Mouse (Mus musculus) WW6 (cell line): Measurements from ENCODE around the gene Atad3a.
"Not testable (repeated sequence)": the region's sequence is repeated elsewhere in the genome, so short reads cannot be mapped to it uniquely, and the experiment has no call there.

Source experiments
- DNase-seq: peaks from one replicate; pipeline ENCODE4 v3.0.0-alpha.2; 2013; ENCODE audit warnings: low read depth, low spot score

Atad3a gene

DNA sequence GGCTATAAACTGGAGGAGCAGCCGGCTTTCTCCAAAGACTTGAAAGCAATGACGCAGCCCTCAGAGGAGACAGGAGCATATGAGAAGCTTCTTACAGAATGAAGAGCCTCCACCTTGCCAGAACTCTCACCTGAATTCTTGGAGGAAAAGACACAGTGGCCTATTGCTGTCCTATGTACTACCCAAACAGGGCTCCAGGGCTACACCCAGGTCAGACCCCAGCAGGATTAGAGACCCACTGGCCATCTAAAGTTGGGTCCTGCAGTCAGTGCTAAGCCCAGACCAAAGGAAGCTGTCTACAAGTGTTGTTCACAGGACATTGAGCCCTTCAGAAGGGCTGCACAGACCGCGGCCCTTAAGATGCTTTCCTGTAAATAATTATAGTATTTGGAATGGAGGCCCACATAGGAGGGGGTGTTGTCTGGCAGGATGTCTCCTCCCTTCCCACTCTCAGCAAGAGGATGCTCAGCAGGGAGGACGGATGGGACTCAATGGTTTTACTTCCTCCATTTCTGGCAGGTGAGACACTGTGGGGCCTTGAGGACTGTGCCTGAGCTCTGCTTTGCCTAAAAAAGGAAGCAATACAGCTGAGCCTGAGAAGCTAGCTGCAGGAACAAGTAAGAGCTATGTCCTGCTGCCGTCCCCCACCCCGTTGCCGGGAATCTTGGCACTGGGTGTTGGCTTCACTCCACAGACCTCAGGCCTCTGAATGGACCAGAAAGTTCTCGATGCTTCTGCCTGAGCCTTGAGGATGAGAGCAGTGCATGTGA, 14.3 kb upstream of the Atad3a start:
- no peak for DNase-seq

DNA sequence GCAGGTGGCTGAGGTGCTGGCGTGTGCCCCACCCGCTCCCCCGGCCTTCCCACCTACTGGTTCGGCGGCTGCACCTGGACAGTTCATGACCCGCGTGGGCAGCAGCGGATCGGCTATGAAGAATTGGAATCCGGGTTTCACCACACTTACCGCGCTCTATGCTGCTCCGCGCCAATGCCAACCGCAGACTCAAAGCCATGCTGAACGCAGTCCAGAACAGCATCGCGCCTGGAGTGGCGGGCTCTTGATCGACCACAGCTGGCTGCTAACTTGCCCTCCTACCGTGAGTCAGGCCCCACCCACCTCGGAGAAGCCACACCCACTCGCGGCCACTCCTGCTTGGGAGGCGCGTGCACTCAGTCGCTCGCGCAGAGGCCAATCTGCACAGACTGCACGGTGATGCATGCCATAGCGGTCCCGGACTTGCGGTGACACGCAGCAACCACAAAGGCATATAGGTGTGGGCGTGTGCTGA, 13.4 kb upstream of the Atad3a start, which contains the start of gene Vwa1:
TSS of gene Vwa1 (minus strand) at position 419 of the 475 bp plus-strand sequence.
- peak; percentile 75 for DNase-seq

DNA sequence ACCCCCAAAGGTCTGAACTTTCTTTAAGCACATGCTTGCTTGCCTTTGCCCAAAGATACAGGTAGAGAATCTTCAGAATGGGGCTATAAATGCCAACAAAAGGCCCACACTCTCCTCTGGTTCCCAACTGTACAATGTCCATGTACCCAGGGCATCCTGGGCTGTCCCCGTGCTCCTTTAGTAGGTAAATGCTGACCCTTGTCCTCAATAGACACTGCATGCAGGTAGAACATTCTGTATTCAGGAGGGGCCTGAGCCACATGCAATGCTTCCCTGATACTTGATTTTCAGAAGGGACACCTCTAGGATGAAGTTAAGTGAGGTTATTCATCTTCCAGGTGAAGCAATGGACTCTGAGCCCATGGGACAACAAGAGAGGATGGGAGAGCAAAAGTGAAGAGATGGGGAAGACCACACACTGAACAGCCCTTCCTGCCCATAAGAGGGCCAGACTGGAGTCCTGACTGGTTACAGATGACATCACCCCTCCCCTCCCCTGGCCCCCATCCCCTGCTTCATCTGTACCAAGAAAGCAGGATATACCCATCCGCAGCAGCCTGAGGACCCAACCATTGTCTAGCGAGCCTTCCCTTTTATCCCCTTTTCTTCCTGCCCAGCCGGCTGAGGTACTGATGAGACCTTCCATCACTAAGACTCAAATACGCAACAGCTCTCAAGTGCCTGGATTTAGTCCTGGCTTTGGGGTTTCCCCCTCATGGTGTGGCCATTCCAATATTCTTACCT, 12.6 kb upstream of the Atad3a start:
- no peak for DNase-seq

DNA sequence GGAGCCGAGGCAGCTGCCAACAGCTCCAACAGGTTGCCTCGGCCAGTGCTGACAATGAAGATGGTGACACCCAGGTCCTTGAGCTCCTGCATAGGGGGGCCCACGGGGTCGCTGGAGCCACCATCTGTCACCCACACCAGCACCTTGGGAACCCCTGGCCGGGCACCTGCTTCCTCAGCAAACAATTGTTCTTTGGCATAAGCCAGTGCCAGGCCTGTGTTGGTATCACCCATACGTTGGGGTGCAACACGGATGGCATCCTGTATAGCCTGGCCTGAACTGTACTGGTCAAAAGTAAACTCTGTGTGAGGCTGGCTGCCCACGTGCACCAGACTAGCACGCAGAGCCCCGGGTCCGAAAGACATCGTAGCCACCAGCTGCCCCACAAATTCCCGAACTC, 11.9 kb upstream of the Atad3a start:
- DNase-seq, result no peak

DNA sequence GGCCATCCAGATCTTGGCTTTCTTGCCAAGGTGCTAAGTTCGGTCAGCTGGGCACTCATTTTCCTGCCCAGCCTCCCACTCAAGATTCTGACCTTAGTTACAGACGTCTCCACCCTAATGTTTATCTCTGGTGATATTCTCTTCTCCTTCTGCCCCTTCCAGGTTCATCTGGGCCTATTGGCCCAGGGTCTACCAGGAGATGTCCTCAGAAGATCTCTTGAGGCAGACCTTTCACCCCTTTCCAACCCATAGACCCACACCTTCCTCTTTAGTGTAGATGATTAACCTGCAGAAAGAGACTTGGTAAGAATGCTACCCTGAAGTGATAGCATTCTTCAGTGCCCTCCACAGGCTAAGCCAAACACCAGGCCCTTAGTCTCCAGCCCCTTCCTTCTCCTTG, 10.8 kb upstream of the Atad3a start:
- DNase-seq, result no peak

DNA sequence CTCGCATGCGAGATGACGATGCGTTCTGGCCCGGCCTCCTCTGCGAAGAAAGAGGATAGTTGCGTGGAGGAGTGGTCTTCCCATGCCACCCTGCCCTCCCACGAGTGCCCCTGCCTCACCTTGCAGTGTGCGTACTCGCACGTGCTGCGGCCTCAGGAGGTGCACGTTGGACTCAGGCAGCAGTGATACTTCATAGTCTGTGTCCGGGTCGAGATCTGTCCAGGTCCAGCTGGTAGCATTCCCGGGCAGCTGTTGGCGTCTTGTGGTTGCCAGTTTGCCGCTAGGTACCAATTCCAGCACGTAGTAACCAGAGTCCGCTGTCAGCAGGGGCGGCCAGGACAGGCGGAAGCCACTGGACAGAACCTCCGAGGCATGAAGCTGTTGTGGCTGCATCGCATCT, 9.7 kb upstream of the Atad3a start:
- no peak for DNase-seq

DNA sequence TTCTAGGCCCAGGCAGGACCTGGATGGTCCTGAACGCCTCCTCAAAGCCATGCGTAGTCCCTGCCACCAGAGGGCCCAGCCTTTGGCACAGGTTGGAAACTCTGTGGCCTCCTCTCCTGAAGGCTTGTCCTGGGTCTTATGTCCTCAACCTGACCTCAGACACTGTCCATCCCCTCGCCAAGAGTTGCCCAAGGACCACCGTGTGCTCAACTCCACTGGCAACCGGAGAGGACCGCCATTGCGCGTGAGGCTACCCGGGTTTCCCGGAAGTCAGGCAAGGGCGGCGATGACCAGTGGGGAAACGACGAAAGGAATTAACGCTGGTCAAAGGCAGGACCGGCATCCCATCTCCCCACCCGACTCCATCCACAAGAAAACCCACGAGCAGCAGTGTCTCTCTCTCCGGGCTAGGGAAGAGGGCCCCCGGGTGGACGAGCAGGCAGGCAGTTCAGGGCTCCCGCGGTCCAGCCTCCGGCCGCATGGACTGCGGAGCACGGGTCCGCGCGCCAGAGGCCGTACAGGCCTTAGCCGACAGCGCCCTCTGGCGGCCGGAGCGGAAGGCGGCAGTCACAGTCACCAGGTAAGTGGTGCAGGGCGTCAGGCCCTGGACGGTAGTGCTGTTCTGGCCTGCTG, 9.1 kb upstream of the Atad3a start:
- no peak for DNase-seq

DNA sequence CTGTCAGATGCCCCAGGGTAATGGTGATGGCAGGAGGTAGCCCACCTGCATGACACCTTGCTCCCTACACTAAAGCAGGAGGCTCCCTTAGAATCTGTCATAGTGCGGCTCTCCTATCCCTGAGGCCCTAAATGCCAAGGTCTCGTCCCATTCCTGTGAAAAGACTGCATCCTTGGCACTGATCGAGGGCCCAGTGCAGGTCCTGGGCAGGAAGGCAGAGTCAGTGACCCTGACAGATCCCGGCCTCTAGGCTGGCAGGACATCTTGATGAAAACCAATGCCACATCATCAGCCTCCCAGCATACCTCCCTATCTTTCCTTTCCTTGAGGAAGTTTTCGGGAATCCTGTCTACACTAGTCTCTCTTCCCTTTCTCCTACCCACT, 8.6 kb upstream of the Atad3a start:
- no peak for DNase-seq

DNA sequence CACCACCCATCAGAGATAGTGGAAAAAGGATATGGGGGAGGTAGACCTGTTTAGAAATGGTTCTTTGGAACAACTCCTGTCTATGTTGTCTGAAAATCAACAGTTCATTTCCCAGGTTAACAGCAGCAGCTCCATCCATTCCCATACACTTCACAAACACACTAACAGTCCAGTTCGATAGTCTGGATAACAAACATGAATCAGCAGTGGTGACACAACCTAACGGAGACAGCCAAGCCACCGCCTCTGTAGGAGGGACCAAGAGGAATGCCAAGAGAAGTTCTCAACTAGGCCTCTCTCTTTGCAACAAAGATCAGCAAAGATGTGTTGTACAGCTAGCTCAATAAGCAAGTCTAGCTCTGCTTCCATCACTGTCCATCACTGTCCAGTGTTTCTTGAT, 1.5 kb upstream of the Atad3a start:
- no peak for DNase-seq

DNA sequence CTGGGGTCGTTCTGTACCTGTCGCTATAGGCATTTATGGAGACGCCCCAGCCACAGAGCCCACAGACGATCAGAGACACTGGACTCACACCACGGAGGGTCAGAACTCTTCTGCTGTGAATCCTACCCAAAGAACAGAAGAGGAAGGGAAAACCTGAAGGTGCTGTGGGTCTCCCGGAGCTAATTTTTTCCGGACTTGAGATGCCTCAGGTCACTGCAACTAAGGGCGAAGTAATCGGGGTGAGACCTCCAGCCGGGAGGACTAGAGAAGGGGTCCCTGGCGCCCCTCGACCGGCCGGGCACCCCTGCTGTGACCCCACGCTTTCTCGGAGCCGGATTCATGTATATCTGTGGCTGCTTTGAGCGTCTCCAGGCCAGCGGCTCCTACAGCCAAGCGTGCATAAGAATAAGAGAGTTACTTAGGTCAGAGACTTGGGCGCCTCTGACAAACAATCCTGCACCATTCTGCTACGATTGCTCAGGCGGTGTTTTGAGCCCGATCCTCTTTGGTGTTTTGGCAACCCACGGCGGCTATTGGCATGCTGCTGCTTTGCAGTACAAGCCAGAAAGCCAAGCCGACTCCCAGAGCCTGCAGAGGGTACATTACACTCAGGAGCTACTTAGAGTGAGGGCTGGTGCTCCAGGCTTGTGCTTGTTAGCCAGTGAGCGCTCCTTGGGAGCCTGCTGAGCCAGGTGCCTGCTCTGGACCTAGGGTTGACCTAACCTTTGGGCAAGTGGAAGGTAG, 635 bp upstream of the Atad3a start:
- DNase-seq, result no peak

DNA sequence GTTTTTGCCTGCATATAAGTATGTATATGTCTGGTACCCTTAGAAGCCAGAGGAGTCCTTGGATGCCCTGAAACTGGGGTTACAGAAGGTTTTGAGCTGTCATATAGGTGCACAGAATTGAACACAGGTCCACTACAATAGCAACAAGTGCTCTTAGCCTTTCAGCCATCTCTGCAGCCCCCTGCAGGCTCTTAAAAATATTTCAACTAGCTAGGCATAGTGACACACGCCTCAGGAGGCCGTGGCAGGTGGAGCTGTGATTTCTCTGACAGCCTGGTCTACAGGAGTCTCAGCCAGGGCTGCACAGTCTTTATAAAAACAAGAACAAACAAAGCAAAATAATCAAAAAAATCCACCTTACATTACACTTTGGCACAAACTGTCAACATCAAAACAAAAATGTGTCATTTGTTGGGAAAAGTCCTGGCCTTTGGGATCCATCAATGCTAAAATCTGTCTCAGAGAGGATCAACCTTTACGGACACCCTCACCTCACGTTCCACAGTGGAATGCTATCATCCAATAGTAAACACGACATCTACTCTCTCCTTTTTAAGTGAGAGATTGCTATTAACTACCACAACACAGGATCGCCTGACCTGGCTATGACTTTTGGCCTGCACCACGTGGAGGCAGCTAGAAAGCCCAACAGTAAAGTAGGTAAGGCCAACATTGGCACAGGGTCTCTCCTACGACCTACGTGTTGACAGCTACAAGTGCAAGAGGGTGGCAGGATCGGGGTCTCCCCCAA, 856 bp downstream of the Atad3a start:
- DNase-seq, result no peak

DNA sequence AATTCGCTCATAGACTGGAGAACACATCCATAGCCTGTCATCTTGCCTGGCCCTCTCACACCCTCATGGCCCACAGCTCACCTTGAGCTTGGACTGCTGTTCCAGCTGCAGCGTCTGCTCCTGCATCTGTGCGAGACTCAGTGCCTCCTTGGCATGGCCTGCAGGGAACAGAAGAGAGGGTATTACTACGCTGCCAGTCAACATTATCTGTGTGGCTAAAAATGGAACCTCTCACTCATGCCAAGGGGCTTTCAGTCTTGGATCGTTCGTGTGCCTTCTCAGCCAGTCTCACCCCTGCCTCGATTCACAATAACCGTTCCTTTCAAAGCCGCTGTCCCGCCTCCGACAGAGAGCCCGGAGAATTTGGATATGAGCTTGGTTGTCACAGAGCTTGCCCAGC, 3.9 kb downstream of the Atad3a start:
- DNase-seq, result no peak

DNA sequence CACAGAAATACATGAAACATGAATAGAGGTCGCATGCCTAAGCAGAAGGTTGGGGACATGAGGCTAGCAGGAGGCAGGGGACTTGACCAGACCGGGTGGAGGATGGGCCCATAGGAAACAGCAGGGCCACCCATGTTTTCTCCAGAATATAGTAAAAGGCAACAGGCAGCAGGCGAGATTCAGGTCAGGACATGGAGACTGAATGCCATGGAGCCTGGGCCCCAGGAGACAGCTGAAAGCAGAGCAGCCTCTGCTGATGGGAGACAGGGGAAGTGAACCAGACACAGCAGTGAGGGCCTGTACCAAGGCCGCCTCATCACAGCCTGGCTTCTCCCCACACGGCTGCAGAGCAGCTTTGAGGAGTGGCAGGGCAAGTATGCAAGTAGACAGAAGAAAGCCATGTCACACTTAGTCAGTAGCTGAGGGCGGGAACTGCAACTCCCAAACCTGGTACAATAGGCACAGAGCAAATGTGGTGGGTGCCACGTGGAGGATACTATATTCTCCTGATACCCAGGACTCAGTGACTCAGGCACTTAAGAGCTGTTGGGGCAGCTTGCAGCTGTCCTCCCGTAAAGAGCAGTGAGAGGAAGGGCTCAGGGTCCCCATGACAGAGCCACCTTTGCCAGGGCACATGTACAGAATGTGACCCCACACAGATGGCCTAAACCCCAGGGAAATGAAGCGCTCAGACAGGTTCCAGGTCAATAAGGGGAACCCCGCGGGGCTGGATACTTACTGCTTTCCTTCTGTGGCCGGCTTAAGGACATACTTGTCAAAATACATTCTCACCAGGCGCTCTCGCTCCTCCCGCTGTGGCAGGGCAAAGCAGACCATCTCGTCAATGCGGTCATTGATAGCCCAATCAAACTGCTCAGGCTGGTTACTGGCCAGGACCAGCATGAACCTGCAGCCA, 14.1 kb downstream of the Atad3a start:
- no peak for DNase-seq

DNA sequence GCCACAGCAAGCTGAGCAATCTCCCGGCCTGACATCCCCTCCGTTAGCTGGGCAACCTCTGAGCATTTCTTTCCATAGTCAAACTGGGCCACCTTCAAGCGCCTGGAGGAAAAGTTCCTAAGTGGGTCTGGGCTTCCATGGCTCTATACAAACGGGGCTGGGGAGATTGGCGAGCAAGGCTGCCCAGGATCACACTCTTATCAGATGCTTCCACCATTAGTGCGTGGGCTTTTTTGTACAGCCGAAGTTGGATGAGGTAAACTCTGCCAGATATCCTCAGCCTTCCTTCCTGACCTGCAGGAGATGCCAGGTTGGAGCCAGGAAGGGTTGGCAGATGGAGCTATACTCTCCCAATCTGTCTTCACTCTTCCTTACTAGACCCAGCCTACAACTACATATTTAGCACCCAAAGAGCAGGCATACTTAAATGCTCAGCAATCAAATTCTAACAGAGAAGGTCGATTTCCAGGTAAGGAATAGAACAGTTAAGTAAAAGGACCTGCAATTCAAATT, 14.8 kb downstream of the Atad3a start:
- no peak for DNase-seq

DNA sequence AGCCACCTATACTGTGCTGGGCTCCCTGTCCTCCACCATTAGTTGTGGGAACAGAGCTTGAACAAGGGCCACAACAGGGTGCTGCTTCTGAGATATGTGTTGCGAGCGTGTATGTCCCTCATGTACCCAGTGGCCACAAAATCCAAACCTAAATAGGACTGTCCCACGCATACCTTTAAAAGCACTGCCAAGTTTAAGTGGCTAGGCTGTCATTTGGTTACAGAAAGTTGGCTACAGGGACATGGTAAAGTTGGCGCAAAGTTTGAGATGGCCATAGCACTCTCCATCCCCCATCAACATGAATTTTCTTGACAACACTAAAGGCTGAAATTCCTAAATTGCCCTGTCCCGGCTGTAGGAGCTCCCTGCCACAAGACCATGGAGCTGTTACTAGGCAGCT, 15.8 kb downstream of the Atad3a start:
- DNase-seq, result no peak

DNA sequence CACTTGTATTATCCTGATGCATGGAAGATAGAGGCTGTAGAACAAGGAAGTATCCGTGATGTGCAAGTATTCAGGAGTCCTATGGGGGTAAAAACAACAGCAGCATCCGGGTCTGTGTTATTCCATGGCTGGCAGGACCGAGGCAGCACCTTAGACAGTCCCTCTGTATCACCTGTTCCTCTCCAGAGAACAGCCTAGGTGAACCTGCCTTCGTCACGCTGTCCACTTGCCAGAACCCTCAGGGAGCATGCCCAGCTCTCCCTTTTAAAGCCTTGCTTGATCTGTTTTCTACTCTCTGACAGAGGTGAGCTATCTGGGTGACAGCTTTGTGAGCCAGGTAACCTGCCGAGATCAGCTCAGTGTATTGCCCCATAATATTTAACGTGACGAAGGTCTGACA, 16.4 kb downstream of the Atad3a start:
- no peak for DNase-seq

DNA sequence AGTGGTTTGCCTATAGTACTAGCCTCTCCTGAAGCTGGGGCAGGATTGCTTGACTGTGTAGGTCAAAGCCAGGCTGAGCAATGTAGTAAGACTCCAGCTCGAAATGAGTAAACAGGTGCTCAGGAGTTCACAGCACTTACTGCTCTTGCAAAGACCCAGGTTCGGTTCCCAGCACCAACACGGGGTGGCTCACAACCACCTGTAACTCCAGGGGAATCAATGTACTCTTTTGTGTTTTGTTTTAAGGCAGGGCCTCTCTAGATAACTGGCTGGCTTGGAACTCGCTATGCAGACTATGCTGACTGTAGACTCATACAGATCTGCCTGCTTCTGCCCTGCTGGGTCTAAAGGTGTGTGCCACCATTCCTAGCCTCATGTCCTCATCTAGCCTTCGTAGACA, 18.2 kb downstream of the Atad3a start:
- DNase-seq, result no peak

DNA sequence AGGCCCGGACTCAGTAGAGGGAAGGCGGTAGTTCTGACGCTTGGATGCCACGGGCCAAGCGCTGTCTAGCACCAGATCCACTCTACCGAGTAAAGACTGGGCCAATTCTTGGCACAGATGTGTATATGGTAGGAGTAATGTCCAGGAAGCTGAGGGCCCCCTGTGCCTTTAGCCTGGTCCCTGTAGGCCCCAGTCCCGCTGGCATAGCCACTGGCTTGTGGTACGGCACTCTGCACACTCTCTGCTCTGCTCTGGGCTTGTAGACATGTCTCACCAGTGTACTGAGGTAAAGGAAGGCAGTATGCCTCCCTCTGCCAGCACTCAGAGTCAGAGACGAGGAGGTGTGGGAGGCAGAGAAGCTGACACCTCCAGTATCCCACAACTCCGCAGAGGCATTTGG, 20.2 kb downstream of the Atad3a start:
- not testable (repeated sequence) for DNase-seq

DNA sequence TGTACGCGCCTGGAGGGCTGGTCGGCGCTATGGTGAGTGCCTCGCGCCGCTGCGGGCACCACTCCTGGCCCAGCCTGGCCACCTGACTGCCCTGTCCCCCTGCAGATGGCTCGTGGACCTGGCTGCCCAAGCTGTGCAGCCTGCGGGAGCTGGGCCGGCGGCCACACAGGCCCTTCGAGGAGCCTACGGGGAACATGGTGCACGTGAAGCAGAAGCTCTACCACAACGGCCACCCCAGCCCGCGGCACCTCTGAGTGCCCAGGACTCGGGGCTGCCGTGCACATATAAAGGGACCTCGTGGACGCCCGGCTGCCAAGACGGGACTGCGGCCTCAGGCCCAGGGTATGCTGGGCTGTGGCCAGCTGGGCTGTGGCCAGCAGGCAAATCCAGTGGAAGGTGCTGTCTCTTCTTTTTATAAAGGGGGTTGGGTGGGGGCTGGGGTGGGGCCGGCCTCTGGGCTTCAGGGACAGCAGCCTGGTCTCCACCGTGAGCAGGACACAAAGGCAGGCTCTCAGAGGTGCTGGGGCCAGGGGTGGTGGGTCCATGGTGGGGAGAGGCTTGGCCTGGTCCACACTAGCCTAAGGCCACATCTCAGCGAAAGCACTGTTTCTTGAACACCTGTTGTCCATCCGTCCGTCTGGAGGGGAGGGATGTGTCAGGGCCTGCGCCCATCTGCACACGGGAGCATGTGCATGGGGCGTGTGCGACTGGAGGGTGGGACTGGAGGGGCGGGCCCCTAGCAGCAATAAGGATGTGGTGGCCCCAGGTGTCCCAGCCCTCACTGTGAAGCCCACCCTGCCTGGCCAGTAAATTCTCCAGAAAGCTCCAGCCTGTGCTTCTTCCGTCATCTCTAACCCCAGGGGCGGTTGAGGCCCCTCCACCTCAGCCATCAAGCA, 20.9 kb downstream of the Atad3a start:
- DNase-seq, result no peak
